ENCODE assay signal across 8 mouse cellular contexts in genomic region chr14:79586499-79587138, GRCm38 (mm10). TPM values are rescaled to one million over a fixed set of nuclear protein-coding genes. Genes with fewer than 3 reads are reported as not detected.
DNase-seq lines count a peak whose midpoint lies in the region; ATAC-seq lines count a peak whose summit lies in the region.

No protein-coding gene starts in this region.

- H3K4me1 ChIP-seq in kidney, embryonic 16.5 days (ENCODE audit: insufficient read depth, low read length): peaks cover 19% of the 10 kb centered on the region
- H3K4me1 ChIP-seq in brown adipose tissue, adult 24 weeks (ENCODE audit: control insufficient read depth, insufficient read depth, insufficient read length, low read length): no peaks in the 10 kb centered on the region; the same call in 1 of the 2 replicates
- H3K4me1 ChIP-seq in hindbrain, embryonic 13.5 days (replicated peaks): peaks cover 26% of the 10 kb centered on the region
- peaks cover 19% of the 10 kb centered on the region for H3K4me1 ChIP-seq in midbrain, embryonic 16.5 days (ENCODE audit: control insufficient read depth, insufficient read depth, low read length)

- DNase-seq in kidney, adult 8-10 months: no peak
- DNase-seq in layer of hippocampus, adult 8-10 months (ENCODE audit: low spot score in 2 of 2): no peak
- no peak for DNase-seq in spleen, adult 18-20 months
- no peak for DNase-seq in frontal cortex, postnatal 36 days (ENCODE audit: low spot score in 2 of 2)

- 33% methylated on average over 16 of the region's 16 CpGs for WGBS in kidney, embryonic 16.5 days
- WGBS in hindbrain, embryonic 13.5 days: 37% methylated on average over 16 of the region's 16 CpGs
- WGBS in midbrain, embryonic 16.5 days: 37% methylated on average over 16 of the region's 16 CpGs

- peak overlapping the region; percentile 90 for H3K4me2 ChIP-seq in kidney, embryonic 16.5 days (replicated peaks; ENCODE audit: low read depth, low read length)
- H3K4me2 ChIP-seq in hindbrain, embryonic 13.5 days: peak overlapping the region; percentile 84
- peak overlapping the region; percentile 56 for H3K4me2 ChIP-seq in midbrain, embryonic 16.5 days (ENCODE audit: low read length)

- H3K9ac ChIP-seq in kidney, embryonic 16.5 days (replicated peaks; ENCODE audit: low read length): peak overlapping the region; percentile 80
- peak overlapping the region; percentile 83 for H3K9ac ChIP-seq in hindbrain, embryonic 13.5 days
- H3K9ac ChIP-seq in midbrain, embryonic 16.5 days (ENCODE audit: low read depth, low read length): peak overlapping the region; percentile 68

- H3K4me3 ChIP-seq in kidney, embryonic 16.5 days (ENCODE audit: low read length): peak overlapping the region; percentile 66
- H3K4me3 ChIP-seq in brown adipose tissue, adult 24 weeks (ENCODE audit: insufficient read depth, low read depth, low read length): peak overlapping the region; percentile 84
- peak overlapping the region; percentile 70 for H3K4me3 ChIP-seq in hindbrain, embryonic 13.5 days
- peak overlapping the region; percentile 53 for H3K4me3 ChIP-seq in midbrain, embryonic 16.5 days (ENCODE audit: low read depth, low read length)

- ATAC-seq in kidney, embryonic 16.5 days (ENCODE audit: low FRiP score, low TSS enrichment): no peak
- ATAC-seq in hindbrain, embryonic 13.5 days (ENCODE audit: low FRiP score): no peak
- peak; percentile 0; the same call in 1 of the 2 replicates for ATAC-seq in midbrain, embryonic 16.5 days

- no peaks in the 10 kb centered on the region for H3K27me3 ChIP-seq in kidney, embryonic 16.5 days (ENCODE audit: insufficient read depth, low read length)
- no peaks in the 10 kb centered on the region for H3K27me3 ChIP-seq in hindbrain, embryonic 13.5 days
- no peaks in the 10 kb centered on the region for H3K27me3 ChIP-seq in midbrain, embryonic 16.5 days (ENCODE audit: control insufficient read depth, insufficient read depth, low read depth, low read length)

- H3K36me3 ChIP-seq in kidney, embryonic 16.5 days (ENCODE audit: insufficient read depth, low read length): 0 out of 2 replicates have a peak, but pooled peaks cover 4% of the 10 kb centered on the region
- H3K36me3 ChIP-seq in hindbrain, embryonic 13.5 days: peaks cover 4% of the 10 kb centered on the region; the same call in 1 of the 2 replicates
- no peaks in the 10 kb centered on the region for H3K36me3 ChIP-seq in midbrain, embryonic 16.5 days (ENCODE audit: control insufficient read depth, insufficient read depth, low read length)

- no peaks in the 10 kb centered on the region for H3K9me3 ChIP-seq in kidney, embryonic 16.5 days (ENCODE audit: low read length)
- H3K9me3 ChIP-seq in hindbrain, embryonic 13.5 days: no peaks in the 10 kb centered on the region
- no peaks in the 10 kb centered on the region for H3K9me3 ChIP-seq in midbrain, embryonic 16.5 days (replicated peaks; ENCODE audit: control insufficient read depth, low read length, poor library complexity, severe bottlenecking)

- H3K27ac ChIP-seq in kidney, embryonic 16.5 days (ENCODE audit: low read length): peak overlapping the region; percentile 96
- peak overlapping the region; percentile 100 for H3K27ac ChIP-seq in brown adipose tissue, adult 24 weeks (replicated peaks; ENCODE audit: low read depth, low read length)
- peak overlapping the region; percentile 97 for H3K27ac ChIP-seq in hindbrain, embryonic 13.5 days
- H3K27ac ChIP-seq in midbrain, embryonic 16.5 days (ENCODE audit: low read length): peak overlapping the region; percentile 97

RNA-seq across cellular contexts. Expression of gene Sugt1, which starts 0.9 kb away (rescaled TPM):
- polyA plus RNA-seq in kidney, embryonic 16.5 days (2015; fragmentation: Nextera tagmentation; extraction: Ambion mirVana): 114 and 118 TPM in 2 replicates
- polyA plus RNA-seq in brown adipose tissue, adult 24 weeks (2012; ENCODE audit: insufficient read depth, insufficient read length, missing spikeins): 156 and 182 TPM in 2 replicates
- polyA plus RNA-seq in hindbrain, embryonic 13.5 days (2015; fragmentation: Nextera tagmentation; extraction: Ambion mirVana): 124 and 128 TPM in 2 replicates
- polyA plus RNA-seq in midbrain, embryonic 16.5 days (2015; fragmentation: Nextera tagmentation; extraction: Ambion mirVana): 106 and 110 TPM in 2 replicates
- total RNA-seq in layer of hippocampus, adult 8-10 months (2022): 10 to 100 TPM; 76.6 to 98.3 (median 84.8) TPM
